Mouse (Mus musculus): ENCODE measurements at regions not wholly inside any gene's neighbourhood (a gene's known extent, or its start where the extent isn't known, plus 50 kb on each side); places are given as distances from the start of the nearest gene placed in this dataset.

- TF ChIP-seq POLR2A (IDR thresholded peaks at IDR 0.05; ENCODE audit: borderline replicate concordance, low read depth, low read length) = no peak
- TF ChIP-seq CTCF (IDR thresholded peaks at IDR 0.05; ENCODE audit: low read depth, low read length) = no peak
Observed at GRCm38 (mm10) chr19:14679776-14680175, 81.9 kb upstream of the Tle4 start.
